Mouse (Mus musculus): ENCODE data around the gene Slc4a1ap.
A peak's percentile ranks its signal among the peaks of the same experiment; 100 is the strongest.
"Not testable (repeated sequence)": the region's sequence is repeated elsewhere in the genome, so short reads cannot be mapped to it uniquely, and the experiment has no call there.

Slc4a1ap gene

GRCm38 (mm10) chr5:31567951-31568657 lies 41.3 kb downstream of the Slc4a1ap start:
- DNase-seq = no peak

- peak; percentile 46 for DNase-seq
Observed at GRCm38 (mm10) chr5:31571023-31571608, 44.3 kb downstream of the Slc4a1ap start.

GRCm38 (mm10) chr5:31573722-31574121 lies 46.9 kb downstream of the Slc4a1ap start:
- DNase-seq = no peak

- DNase-seq = no peak
Observed at GRCm38 (mm10) chr5:31576539-31576975, 49.8 kb downstream of the Slc4a1ap start.

GRCm38 (mm10) chr5:31581263-31581662 lies 54.5 kb downstream of the Slc4a1ap start:
- no peak for DNase-seq

GRCm38 (mm10) chr5:31581932-31582331 lies 55.1 kb downstream of the Slc4a1ap start:
- no peak for DNase-seq

GRCm38 (mm10) chr5:31583261-31583660 lies 56.5 kb downstream of the Slc4a1ap start:
- no peak for DNase-seq

- DNase-seq = no peak
Observed at GRCm38 (mm10) chr5:31585526-31585925, 58.7 kb downstream of the Slc4a1ap start.

- DNase-seq = no peak
Observed at GRCm38 (mm10) chr5:31588016-31588415, 61.2 kb downstream of the Slc4a1ap start.

GRCm38 (mm10) chr5:31588672-31589071 lies 61.9 kb downstream of the Slc4a1ap start:
- not testable (repeated sequence) for DNase-seq

GRCm38 (mm10) chr5:31589711-31590319 lies 63.0 kb downstream of the Slc4a1ap start:
- no peak for DNase-seq

- no peak for DNase-seq
Observed at GRCm38 (mm10) chr5:31591122-31591521, 64.3 kb downstream of the Slc4a1ap start.

- no peak for DNase-seq
Observed at GRCm38 (mm10) chr5:31595868-31596267, 69.1 kb downstream of the Slc4a1ap start.

GRCm38 (mm10) chr5:31596481-31597429 lies 70.0 kb downstream of the Slc4a1ap start, which contains the start of gene Mrpl33:
Gene Mrpl33 (plus strand): TSS chr5:31596935.
- peak; percentile 44 for DNase-seq

GRCm38 (mm10) chr5:31597430-31597944 lies 70.7 kb downstream of the Slc4a1ap start:
- DNase-seq = no peak

- no peak for DNase-seq
Observed at GRCm38 (mm10) chr5:31598121-31598520, 71.3 kb downstream of the Slc4a1ap start.

- DNase-seq = no peak
Observed at GRCm38 (mm10) chr5:31598579-31598978, 71.8 kb downstream of the Slc4a1ap start.

- no peak for DNase-seq
Observed at GRCm38 (mm10) chr5:31599161-31599560, 72.4 kb downstream of the Slc4a1ap start.

GRCm38 (mm10) chr5:31601162-31601722 lies 74.4 kb downstream of the Slc4a1ap start:
- DNase-seq = no peak

- no peak for DNase-seq
Observed at GRCm38 (mm10) chr5:31602377-31602776, 75.6 kb downstream of the Slc4a1ap start.

- DNase-seq = no peak
Observed at GRCm38 (mm10) chr5:31603766-31604165, 77.0 kb downstream of the Slc4a1ap start.

- no peak for DNase-seq
Observed at GRCm38 (mm10) chr5:31606151-31606550, 79.4 kb downstream of the Slc4a1ap start.
